Mouse (Mus musculus) heart, embryonic 15.5 days (tissue): ENCODE data around the gene Rab25. TPM values are rescaled to one million over a fixed set of nuclear protein-coding genes. Genes with fewer than 3 reads are reported as not detected.

Source experiments
- ATAC-seq: fragments of 200-750 bp; cut with Nextera tagmentation; replicated peaks from 2 replicates; pipeline ENCODE4 v1.8.0; 2017; ENCODE audit warnings: low read depth, moderate TSS enrichment; ENCODE audit not compliant: insufficient number of reproducible peaks, insufficient read depth, low FRiP score
- H3K27ac ChIP-seq: fragments of 300-500 bp; sonication (generic); 2 replicates; pipeline ENCODE4 v1.5.1; 2015; ENCODE audit warnings: mild to moderate bottlenecking, inconsistent platforms
- H3K27me3 ChIP-seq: fragments of 300-500 bp; sonication (generic); 2 replicates; pipeline ENCODE4 v1.6.1; 2015; ENCODE audit warnings: inconsistent platforms
- H3K36me3 ChIP-seq: fragments of 300-500 bp; sonication (generic); 2 replicates; pipeline ENCODE4 v1.6.1; 2015; ENCODE audit warnings: mild to moderate bottlenecking, inconsistent platforms
- H3K4me1 ChIP-seq: fragments of 300-500 bp; sonication (generic); replicated peaks from 2 replicates; pipeline ENCODE4 v1.6.1; 2015; ENCODE audit warnings: inconsistent platforms
- H3K4me2 ChIP-seq: fragments of 300-500 bp; sonication (generic); 2 replicates; pipeline ENCODE4 v1.6.1; 2015; ENCODE audit warnings: inconsistent platforms, mild to moderate bottlenecking, moderate library complexity
- H3K4me3 ChIP-seq: fragments of 300-500 bp; sonication (generic); 2 replicates; pipeline ENCODE4 v1.5.1; 2015; ENCODE audit warnings: mild to moderate bottlenecking, inconsistent platforms
- H3K9ac ChIP-seq: fragments of 300-500 bp; sonication (generic); 2 replicates; pipeline ENCODE4 v1.6.1; 2015; ENCODE audit warnings: mild to moderate bottlenecking, inconsistent platforms
- H3K9me3 ChIP-seq: fragments of 300-500 bp; sonication (generic); replicated peaks from 2 replicates; pipeline ENCODE4 v1.6.1; 2016; ENCODE audit warnings: inconsistent platforms
- WGBS: fragments of 180-500 bp; shearing (Covaris S2); methylation state at CpG from one replicate; pipeline ENCODE4 v1.1.7; 2015; ENCODE audit warnings: mixed read lengths; 5-methylcytosine and 5-hydroxymethylcytosine counted together
- polyA plus RNA-seq: library from polyadenylated mRNA; unstranded; fragments of >200 nt; fragmentation: Nextera tagmentation; extraction: Ambion mirVana; gene quantifications from 2 replicates; pipeline ENCODE4 v1.2.1, GENCODE M21; 2015

Gene Rab25
- polyA plus RNA-seq, 1 experiment from 2014 or later, result 0.92 TPM

DNA sequence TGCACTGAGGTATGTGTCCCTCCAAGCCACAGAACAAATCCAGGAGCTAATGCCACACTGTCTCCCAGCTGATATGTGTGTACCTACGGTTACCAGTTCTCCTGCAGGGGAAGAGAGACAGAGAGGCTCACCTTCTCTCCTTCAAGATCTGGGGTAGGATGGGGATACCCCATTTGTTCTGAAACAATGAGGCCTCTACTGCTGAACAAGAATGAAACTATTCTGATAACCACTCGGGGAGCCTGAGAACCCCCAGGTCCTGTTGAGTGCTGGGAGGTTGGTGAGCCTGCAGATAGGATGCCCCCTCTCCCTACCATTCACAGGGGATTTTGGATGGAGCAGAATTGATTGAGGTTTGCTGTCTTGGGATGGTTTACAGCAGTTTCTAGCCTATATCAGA lies 28.0 kb downstream of the Rab25 start:
- ATAC-seq, result no peak
- WGBS, result 72% methylated on average over 2 of the region's 2 CpGs

DNA sequence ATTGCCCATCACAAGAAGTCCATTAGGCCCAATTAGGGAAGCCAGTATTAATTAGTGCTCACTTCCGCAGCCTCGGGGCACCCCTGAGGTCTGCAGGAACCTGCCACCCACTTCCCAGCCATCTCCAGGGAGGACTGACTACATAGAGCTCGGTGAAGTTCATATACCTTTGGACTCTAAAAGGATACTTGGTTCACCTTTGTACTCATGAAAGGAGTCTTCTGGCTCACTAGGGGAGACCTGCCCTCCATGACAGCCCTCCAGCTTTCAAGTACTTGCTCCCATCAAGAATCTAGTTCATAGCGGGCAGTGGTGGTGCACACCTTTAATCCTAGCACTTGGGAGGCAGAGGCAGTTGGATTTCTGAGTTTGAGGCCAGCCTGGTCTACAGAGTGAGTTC lies 29.7 kb downstream of the Rab25 start:
- no peaks in the 10 kb centered on the region for H3K36me3 ChIP-seq
- H3K4me1 ChIP-seq, result peaks cover 23% of the 10 kb centered on the region
- H3K9ac ChIP-seq, result no peak overlapping the region
- H3K27ac ChIP-seq, result no peak overlapping the region
- no peak for ATAC-seq
- H3K4me2 ChIP-seq, result no peak overlapping the region
- 84% methylated on average over 4 of the region's 4 CpGs for WGBS
- no peaks in the 10 kb centered on the region for H3K27me3 ChIP-seq
- no peaks in the 10 kb centered on the region for H3K9me3 ChIP-seq
- no peak overlapping the region for H3K4me3 ChIP-seq

More for the DNA sequence above, 28.0 kb downstream of the Rab25 start:
- Histone ChIP-seq H3K9ac (no peak overlapping the region), H3K4me2 (no peak overlapping the region), H3K27me3 (no peaks in the 10 kb centered on the region), H3K4me1 (peaks cover 13% of the 10 kb centered on the region; the same call in 1 of the 2 replicates), H3K9me3 (no peaks in the 10 kb centered on the region), H3K36me3 (no peaks in the 10 kb centered on the region), H3K27ac (no peak overlapping the region), H3K4me3 (no peak overlapping the region)

DNA sequence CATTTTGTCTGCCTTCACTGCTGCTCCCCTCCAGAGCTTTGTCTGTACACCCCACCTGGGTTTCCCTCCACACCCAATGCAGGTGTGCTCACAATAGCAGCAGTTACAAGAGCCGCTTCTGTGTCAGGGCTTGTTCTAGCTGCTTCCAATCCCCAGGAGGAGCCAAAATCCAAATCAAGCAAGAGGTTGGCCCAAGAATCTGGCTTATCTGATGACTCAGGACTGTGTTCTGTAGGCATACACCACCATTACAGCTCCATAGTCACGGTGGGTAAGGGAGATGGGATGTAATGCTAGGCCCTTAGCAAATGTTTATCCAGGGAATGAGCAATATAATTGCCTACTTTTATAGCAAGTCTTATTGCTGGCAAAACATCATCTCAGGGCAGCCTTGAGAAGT lies 31.7 kb downstream of the Rab25 start:
- no peak for ATAC-seq
- Histone ChIP-seq H3K4me3 (no peak overlapping the region), H3K27me3 (no peaks in the 10 kb centered on the region), H3K27ac (no peak overlapping the region), H3K4me2 (no peak overlapping the region), H3K9me3 (no peaks in the 10 kb centered on the region), H3K9ac (no peak overlapping the region), H3K36me3 (no peaks in the 10 kb centered on the region), H3K4me1 (peaks cover 38% of the 10 kb centered on the region)
- WGBS, result 80% methylated on average over 2 of the region's 2 CpGs

DNA sequence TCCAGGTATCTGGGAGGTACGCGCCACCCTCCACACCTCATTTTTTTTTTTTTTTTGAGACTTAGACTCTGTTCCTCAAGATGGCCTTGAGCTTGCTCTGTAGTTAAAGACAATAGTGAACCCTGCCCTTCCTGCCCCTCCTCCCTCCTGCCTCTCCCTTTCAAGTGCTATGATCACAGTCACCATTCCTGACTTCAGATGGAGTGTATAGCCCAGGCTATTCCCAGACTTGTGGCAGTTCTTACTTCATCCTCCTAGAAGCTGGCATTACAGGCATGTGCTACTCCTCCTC lies 33.1 kb downstream of the Rab25 start:
- no peaks in the 10 kb centered on the region for H3K27me3 ChIP-seq
- 94% methylated on average over 2 of the region's 2 CpGs for WGBS
- peaks cover 50% of the 10 kb centered on the region for H3K4me1 ChIP-seq
- H3K9me3 ChIP-seq, result no peaks in the 10 kb centered on the region
- no peak for ATAC-seq
- H3K27ac ChIP-seq, result no peak overlapping the region
- H3K4me2 ChIP-seq, result no peak overlapping the region
- H3K36me3 ChIP-seq, result no peaks in the 10 kb centered on the region
- no peak overlapping the region for H3K9ac ChIP-seq
- H3K4me3 ChIP-seq, result no peak overlapping the region

DNA sequence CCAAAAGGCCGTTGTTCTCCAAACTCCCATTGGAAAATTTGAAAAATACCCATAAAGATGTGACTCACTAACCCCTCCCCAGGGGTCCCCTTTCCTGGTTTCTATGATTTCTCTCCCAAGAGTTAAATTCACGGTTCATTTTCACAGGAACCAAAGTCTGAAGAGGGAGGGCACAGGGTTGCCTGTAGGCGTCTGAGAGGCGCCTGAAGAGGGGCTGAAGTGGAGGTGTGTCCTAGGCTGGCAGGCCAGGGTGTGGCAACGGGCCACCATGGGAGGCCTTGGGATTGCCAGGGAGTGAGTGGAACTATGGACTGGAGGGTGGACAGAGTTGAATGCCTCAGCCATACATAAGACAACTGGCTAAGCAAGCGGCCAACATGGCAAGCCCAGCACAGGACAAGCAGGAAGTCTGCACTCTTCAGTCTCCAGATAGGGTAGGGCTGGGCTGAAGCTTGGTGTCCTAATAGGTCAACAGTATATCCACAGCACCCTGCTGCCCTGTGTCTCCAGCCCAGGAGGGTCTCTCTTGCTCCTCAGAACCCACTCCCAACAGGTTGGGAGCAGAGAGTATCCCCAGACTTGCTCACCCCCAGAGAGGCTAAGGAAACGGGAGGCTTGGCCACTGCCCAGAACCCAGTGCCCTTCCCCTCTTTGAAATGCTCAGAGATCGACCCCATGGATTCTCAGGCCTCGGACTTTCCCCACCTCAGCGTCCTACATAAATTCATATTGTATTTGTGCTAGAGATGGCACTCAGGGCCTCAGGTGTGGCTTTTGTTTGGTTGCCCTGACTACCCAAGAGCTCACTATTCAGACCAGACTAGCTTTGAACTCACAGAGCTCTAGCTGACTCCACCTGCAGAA lies 33.6 kb downstream of the Rab25 start:
- H3K4me1 ChIP-seq, result peaks cover 52% of the 10 kb centered on the region
- no peak overlapping the region for H3K4me3 ChIP-seq
- no peak for ATAC-seq
- H3K36me3 ChIP-seq, result no peaks in the 10 kb centered on the region
- H3K9ac ChIP-seq, result no peak overlapping the region
- H3K9me3 ChIP-seq, result no peaks in the 10 kb centered on the region
- no peak overlapping the region for H3K4me2 ChIP-seq
- H3K27ac ChIP-seq, result no peak overlapping the region
- WGBS, result 74% methylated on average over 10 of the region's 10 CpGs
- H3K27me3 ChIP-seq, result no peaks in the 10 kb centered on the region

DNA sequence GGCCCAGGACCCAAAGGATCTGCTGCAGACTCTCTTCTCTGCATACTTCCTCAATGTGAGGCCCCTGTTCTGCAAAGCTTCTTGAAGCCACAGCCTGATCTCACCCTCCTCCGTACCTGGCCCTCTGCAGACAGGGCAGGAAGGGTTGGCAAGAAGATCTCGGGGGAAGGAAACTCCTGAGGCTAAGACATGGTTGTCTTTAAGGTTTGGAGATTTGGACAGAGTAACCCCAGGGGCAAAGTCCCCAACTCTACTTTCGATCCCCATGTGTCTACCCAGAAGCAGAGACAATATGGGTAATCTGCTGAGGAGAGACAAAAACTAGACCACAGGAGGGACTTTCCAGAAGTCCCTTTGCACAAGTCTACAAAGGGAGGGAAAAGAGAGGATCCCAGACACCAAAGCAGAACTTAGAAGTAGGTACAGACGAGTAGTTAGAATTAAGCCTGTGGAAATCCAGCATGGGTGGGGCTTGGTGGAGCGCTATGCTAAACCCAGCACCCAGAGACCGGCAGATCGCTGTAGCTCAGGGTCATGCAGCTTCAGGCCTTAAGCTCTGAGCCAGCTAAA lies 34.5 kb downstream of the Rab25 start:
- H3K4me2 ChIP-seq, result no peak overlapping the region
- 0 out of 2 replicates have a peak overlapping the region, but pooled peaks have one; percentile 12 for H3K27ac ChIP-seq
- WGBS, result 79% methylated on average over 7 of the region's 7 CpGs
- H3K9me3 ChIP-seq, result no peaks in the 10 kb centered on the region
- H3K4me1 ChIP-seq, result peaks cover 57% of the 10 kb centered on the region
- no peak for ATAC-seq
- no peak overlapping the region for H3K9ac ChIP-seq
- H3K27me3 ChIP-seq, result no peaks in the 10 kb centered on the region
- H3K36me3 ChIP-seq, result no peaks in the 10 kb centered on the region
- H3K4me3 ChIP-seq, result no peak overlapping the region

DNA sequence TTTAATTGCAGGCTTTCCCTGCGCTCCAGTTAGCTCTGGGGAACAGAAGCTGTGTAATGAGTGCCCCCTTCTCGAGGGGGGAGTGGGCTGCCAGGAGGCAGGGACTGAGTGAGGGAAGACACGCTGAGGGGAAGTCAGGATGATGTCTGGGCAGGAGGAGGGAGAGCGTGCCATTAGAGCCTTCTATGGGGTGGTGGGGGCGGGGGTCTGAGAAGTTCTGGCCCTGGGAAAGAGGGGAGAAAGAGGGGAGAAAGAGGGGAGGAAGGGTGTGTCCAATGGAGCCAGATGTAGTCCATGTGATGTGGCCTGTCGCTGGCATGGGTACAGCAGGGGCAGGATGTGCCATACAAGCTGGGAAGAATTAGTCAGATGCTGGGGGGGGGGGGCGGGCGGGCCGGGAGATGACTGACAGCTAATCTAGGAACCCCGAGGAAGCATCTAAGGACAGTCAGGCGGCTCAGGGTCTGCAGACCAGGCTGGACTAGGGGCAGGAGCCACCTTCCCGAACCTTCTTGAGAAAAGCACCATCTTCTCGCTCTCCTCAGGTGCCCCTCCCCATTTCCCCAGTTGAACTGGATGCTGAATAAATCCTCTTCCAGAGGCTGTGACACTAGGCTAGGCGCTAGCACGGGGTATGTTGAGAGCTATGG lies 35.1 kb downstream of the Rab25 start:
- no peaks in the 10 kb centered on the region for H3K9me3 ChIP-seq
- H3K27me3 ChIP-seq, result no peaks in the 10 kb centered on the region
- H3K4me2 ChIP-seq, result no peak overlapping the region
- H3K9ac ChIP-seq, result no peak overlapping the region
- no peak overlapping the region for H3K4me3 ChIP-seq
- ATAC-seq, result no peak
- 36% methylated on average over 13 of the region's 15 CpGs for WGBS
- H3K36me3 ChIP-seq, result no peaks in the 10 kb centered on the region
- peak overlapping the region; percentile 53 for H3K27ac ChIP-seq
- peaks cover 57% of the 10 kb centered on the region for H3K4me1 ChIP-seq

DNA sequence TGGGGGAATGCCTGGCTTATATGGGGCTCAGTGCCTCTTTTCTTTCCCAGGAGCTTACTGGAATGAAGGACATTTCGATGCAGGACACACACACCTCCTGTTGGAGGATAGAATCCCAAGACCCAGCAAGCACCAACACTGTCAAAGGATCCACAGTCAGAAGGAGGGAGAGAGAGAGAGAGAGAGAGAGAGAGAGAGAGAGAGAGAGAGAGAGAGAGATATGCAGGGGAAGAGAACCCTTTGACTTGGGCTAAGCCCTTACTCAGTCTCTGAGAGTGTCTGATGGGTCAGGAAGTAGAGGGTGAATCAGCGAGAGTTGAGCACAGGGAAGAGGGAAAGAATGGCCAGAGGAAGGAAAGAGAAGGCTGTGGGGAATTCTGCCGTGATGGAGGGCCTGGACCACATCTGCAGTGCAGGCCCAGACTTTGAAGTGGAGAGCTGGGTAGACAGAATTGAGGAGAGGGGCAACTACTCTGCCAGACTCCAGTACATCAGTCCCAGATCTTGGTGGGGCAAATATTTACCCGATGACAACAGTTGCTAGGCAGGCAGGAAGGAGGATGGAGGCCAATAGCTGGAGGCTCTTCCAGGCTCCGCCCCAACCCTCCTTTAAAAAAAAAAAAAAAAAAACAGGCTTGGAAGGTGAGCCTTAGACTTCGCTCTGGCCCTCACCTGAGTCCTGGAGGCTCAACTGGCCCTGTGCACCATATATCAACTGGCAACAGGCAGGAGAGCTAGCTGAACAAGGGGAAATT lies 35.8 kb downstream of the Rab25 start:
- Histone ChIP-seq H3K4me3 (no peak overlapping the region), H3K9ac (no peak overlapping the region), H3K36me3 (no peaks in the 10 kb centered on the region), H3K4me2 (no peak overlapping the region), H3K27me3 (no peaks in the 10 kb centered on the region), H3K4me1 (peaks cover 57% of the 10 kb centered on the region), H3K27ac (peak overlapping the region; percentile 53), H3K9me3 (no peaks in the 10 kb centered on the region)
- WGBS, result 36% methylated on average over 6 of the region's 6 CpGs
- ATAC-seq, result no peak

DNA sequence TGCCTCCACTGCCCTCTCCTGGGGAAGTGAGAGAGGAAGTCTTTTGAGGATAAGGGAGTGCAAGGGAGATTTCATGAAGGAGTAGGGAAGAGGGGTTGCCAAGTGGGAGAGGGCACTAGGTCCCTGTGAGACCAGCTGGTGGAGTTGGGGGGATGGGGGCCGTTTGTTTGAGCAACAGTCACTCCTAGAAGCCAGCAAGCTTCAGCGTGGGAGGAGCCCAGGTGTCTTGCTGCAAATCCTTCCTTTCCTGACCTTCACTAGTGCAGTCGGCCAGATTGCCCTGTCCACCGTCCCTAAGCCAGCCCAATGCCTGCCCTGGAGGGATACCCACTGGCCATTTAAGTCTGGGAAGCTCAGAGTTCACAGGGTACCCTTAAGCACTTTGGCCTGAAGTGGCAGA lies 36.5 kb downstream of the Rab25 start:
- Histone ChIP-seq H3K27ac (no peak overlapping the region), H3K4me3 (no peak overlapping the region), H3K4me2 (no peak overlapping the region), H3K4me1 (peaks cover 57% of the 10 kb centered on the region), H3K9ac (no peak overlapping the region), H3K27me3 (no peaks in the 10 kb centered on the region), H3K36me3 (no peaks in the 10 kb centered on the region), H3K9me3 (no peaks in the 10 kb centered on the region)
- no peak for ATAC-seq
- WGBS, result 41% methylated on average over 4 of the region's 4 CpGs

DNA sequence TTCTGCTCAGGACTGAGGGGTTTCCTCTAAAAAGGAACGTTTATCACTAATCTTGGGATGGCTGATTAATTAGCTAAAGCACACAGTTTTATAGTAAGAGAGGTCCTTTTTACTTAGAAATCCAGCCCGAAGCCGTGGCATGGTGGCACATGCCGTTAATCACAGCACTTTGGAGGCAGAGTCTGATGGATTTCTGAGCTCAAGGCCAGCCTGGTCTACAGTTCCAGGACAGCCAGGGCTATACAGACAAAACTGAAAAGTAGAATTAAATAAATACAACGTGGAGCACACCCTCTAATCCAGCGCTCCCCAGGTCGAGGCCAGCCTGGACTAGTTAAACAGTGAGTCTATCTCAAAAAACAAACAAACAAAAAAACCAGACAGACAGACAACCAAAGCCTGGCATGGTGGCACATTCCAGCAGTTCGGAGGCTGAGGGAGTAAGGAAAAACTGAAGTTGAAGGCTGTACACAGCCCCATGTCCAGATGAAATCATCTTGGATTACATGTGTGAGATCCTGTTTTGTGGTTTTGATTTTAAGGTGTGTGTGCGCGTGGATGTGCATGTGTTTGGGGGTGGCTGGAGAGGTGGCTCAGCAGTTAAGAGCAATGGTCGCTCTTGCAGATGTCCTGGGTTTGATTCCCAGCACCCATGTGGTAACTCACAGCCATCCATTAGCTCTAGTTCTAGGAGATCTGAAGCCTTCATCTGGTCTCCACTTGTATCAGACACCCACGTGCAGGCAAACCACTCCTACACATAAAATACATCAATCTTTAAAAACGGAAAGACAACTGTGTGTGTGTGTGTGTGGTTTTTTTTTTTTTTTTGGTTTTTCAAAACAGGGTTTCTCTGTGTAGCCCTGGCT lies 37.4 kb downstream of the Rab25 start:
- H3K36me3 ChIP-seq, result no peaks in the 10 kb centered on the region
- H3K4me3 ChIP-seq, result peak overlapping the region; percentile 48
- peaks cover 55% of the 10 kb centered on the region for H3K4me1 ChIP-seq
- no peaks in the 10 kb centered on the region for H3K9me3 ChIP-seq
- 52% methylated on average over 13 of the region's 13 CpGs for WGBS
- H3K9ac ChIP-seq, result peak overlapping the region; percentile 53
- H3K27ac ChIP-seq, result peak overlapping the region; percentile 90
- H3K27me3 ChIP-seq, result no peaks in the 10 kb centered on the region
- no peak for ATAC-seq
- peak overlapping the region; percentile 64 for H3K4me2 ChIP-seq
